Comparison of ENCODE assay signal across 8 mouse cellular contexts in the genomic region with DNA sequence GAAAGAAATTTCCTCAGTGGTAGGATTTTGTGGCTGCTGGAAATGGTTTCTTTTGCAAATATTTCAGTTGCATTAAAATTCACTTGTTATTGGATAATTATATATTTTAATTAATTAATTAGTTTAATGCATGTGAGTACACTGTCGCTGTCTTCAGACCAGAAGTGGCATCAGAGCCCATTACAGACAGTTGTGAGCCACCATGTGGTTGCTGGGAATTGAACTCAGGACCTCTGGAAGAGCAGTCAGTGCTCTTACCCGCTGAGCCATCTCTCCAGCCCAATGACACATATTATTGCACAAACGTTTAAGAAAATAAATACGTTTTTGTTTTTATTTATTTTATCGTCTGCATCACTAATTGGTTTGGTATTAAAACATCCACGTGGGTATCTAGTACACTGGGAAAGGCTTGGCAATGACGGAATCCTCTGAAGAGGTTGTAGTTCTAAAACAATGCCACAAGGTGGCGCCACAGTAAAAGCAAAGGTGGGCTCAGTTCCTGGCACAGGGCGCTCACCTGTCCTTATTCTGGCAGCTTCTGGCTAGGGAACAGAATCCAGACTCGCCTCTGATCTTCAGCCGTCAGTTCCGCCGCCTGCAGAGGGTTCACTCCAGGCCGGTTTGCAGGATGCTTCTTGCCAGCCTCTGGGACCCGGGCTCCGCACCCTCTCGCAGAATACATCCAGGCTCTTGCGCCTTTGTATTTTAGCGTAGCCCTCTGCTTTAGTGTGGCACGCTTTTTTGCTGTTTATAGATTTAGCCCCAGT. TPM values are rescaled to one million over a fixed set of nuclear protein-coding genes. Genes with fewer than 3 reads are reported as not detected.
DNase-seq lines count a peak whose midpoint lies in the region; ATAC-seq and TF ChIP-seq lines count a peak whose summit lies in the region.

No protein-coding gene starts in this region.

- 3% methylated on average over 20 of the region's 20 CpGs for WGBS in hindbrain, postnatal 0 days

- H3K9ac ChIP-seq in hindbrain, postnatal 0 days (replicated peaks; ENCODE audit: low read length), result peak overlapping the region; percentile 50

- H3K4me2 ChIP-seq in hindbrain, postnatal 0 days (ENCODE audit: low read depth, low read length), result peak overlapping the region; percentile 76

- DNase-seq in adrenal gland, adult (ENCODE audit: inconsistent age in 2 of 2, low spot score in 1 of 2), result peak; percentile 68 to 90
- peak; percentile 46 to 62 for DNase-seq in gastrocnemius, adult 8-10 months (ENCODE audit: low spot score in 2 of 2)
- peak; percentile 89 for DNase-seq in hindbrain, postnatal 0 days (ENCODE audit: low spot score)
- DNase-seq in left cerebral cortex, adult 18-20 months (ENCODE audit: low spot score in 2 of 2), result peak; percentile 86 to 91
- peak; percentile 50 to 82 for DNase-seq in lung, postnatal 4 days
- DNase-seq in right cerebral cortex, adult 18-20 months, result peak; percentile 86
- DNase-seq in urinary bladder, postnatal 4 days (ENCODE audit: low spot score in 2 of 2), result peak; percentile 51 to 82

- H3K4me1 ChIP-seq in hindbrain, postnatal 0 days (ENCODE audit: insufficient read depth, low read length), result no peaks in the 10 kb centered on the region

- no peaks in the 10 kb centered on the region for H3K9me3 ChIP-seq in hindbrain, postnatal 0 days (ENCODE audit: low read length)

- peak overlapping the region; percentile 42 for H3K4me3 ChIP-seq in hindbrain, postnatal 0 days (ENCODE audit: low read length)

- H3K27ac ChIP-seq in hindbrain, postnatal 0 days, result peak overlapping the region; percentile 84

- H3K27me3 ChIP-seq in hindbrain, postnatal 0 days (ENCODE audit: insufficient read depth, low read length), result no peaks in the 10 kb centered on the region

- H3K36me3 ChIP-seq in hindbrain, postnatal 0 days (ENCODE audit: insufficient read depth, low read length), result no peaks in the 10 kb centered on the region

- peak; percentile 92 for TF ChIP-seq CTCF in hindbrain, postnatal 0 days (IDR thresholded peaks at IDR 0.05; ENCODE audit: low read depth)

- peak; percentile 81 for ATAC-seq in common myeloid progenitor, adult 5-6 weeks (replicated peaks; ENCODE audit: low read depth, poor library complexity, severe bottlenecking)
- peak; percentile 89 for ATAC-seq in hindbrain, postnatal 0 days

RNA-seq across cellular contexts. Expression of a gene that starts 23.0 kb away (rescaled TPM):
- 1.0 TPM in 1 of 2 replicates, not detected in the other for total RNA-seq in common myeloid progenitor, adult 5-6 weeks (2017)
- under 1 TPM in 2 of 4 experiments, not detected in 2; 0.27 to 0.31 TPM for total RNA-seq in gastrocnemius, adult 8-10 months (2022)
- total RNA-seq in hindbrain, postnatal 0 days (2014; rRNA removed), result 1.6 and 6.3 TPM in 2 replicates
- polyA plus RNA-seq in hindbrain, postnatal 0 days (2015; fragmentation: Nextera tagmentation; extraction: Ambion mirVana), result 2.1 and 2.7 TPM in 2 replicates
- 1 to 10 TPM; 1.3 to 2.1 TPM for total RNA-seq in left cerebral cortex, adult 18-20 months (2021)

Comparison
In these comparisons a context has a peak if more than half of its experiments do, and no peak if none do; other contexts are left out.
1. Peak in every context shown above with its lines: DNase-seq, ATAC-seq, H3K4me3 ChIP-seq and H3K27ac ChIP-seq.